Mouse (Mus musculus): ENCODE data around the gene Tspan4. TPM values are rescaled to one million over a fixed set of nuclear protein-coding genes. Genes with fewer than 3 reads are reported as not detected.
A peak's percentile ranks its signal among the peaks of the same experiment; 100 is the strongest.

Gene Tspan4
- polyA plus RNA-seq, 1 experiment from 2014 or later = 39.7 TPM

- WGBS = 68% methylated on average over 4 of the region's 4 CpGs
- no peak overlapping the region for H3K4me3 ChIP-seq (ENCODE audit: low read depth, low read length)
- peaks cover 16% of the 10 kb centered on the region; the same call in 1 of the 2 replicates for H3K36me3 ChIP-seq (ENCODE audit: control insufficient read depth, insufficient read depth)
- no peak overlapping the region for H3K4me2 ChIP-seq (replicated peaks; ENCODE audit: low read depth)
- ATAC-seq = peak; percentile 57
- no peak for TF ChIP-seq CTCF (IDR thresholded peaks at IDR 0.05; ENCODE audit: low read depth)
- H3K27ac ChIP-seq (ENCODE audit: low read depth, low read length) = no peak overlapping the region
- H3K9me3 ChIP-seq (ENCODE audit: control insufficient read depth) = no peaks in the 10 kb centered on the region
- H3K27me3 ChIP-seq (replicated peaks; ENCODE audit: control insufficient read depth, insufficient read depth, low read length) = no peaks in the 10 kb centered on the region
- no peaks in the 10 kb centered on the region for H3K4me1 ChIP-seq (replicated peaks; ENCODE audit: control insufficient read depth, insufficient read depth, low read length)
- no peak overlapping the region for H3K9ac ChIP-seq (ENCODE audit: low read depth, low read length)
These were observed 42.6 kb downstream of the Tspan4 start for GRCm38 (mm10) chr7:141517638-141518037.

- WGBS = 92% methylated on average over 5 of the region's 5 CpGs
- H3K27me3 ChIP-seq (replicated peaks; ENCODE audit: control insufficient read depth, insufficient read depth, low read length) = no peaks in the 10 kb centered on the region
- TF ChIP-seq CTCF (IDR thresholded peaks at IDR 0.05; ENCODE audit: low read depth) = no peak
These were observed 43.3 kb downstream of the Tspan4 start for GRCm38 (mm10) chr7:141518296-141518695.

GRCm38 (mm10) chr7:141518926-141519325 is 43.9 kb downstream of the Tspan4 start:
- 70% methylated on average over 3 of the region's 3 CpGs for WGBS
- Histone ChIP-seq H3K4me1 (replicated peaks; ENCODE audit: control insufficient read depth, insufficient read depth, low read length) (no peaks in the 10 kb centered on the region), H3K27ac (ENCODE audit: low read depth, low read length) (no peak overlapping the region), H3K4me3 (ENCODE audit: low read depth, low read length) (no peak overlapping the region), H3K9ac (ENCODE audit: low read depth, low read length) (no peak overlapping the region), H3K36me3 (ENCODE audit: control insufficient read depth, insufficient read depth) (peaks cover 16% of the 10 kb centered on the region; the same call in 1 of the 2 replicates), H3K4me2 (replicated peaks; ENCODE audit: low read depth) (no peak overlapping the region), H3K27me3 (replicated peaks; ENCODE audit: control insufficient read depth, insufficient read depth, low read length) (no peaks in the 10 kb centered on the region), H3K9me3 (ENCODE audit: control insufficient read depth) (no peaks in the 10 kb centered on the region)
- TF ChIP-seq CTCF (IDR thresholded peaks at IDR 0.05; ENCODE audit: low read depth) = no peak
- ATAC-seq = no peak

More at GRCm38 (mm10) chr7:141518296-141518695, 43.3 kb downstream of the Tspan4 start:
- Histone ChIP-seq H3K4me1 (replicated peaks; ENCODE audit: control insufficient read depth, insufficient read depth, low read length) (no peaks in the 10 kb centered on the region), H3K4me3 (ENCODE audit: low read depth, low read length) (no peak overlapping the region), H3K36me3 (ENCODE audit: control insufficient read depth, insufficient read depth) (peaks cover 16% of the 10 kb centered on the region; the same call in 1 of the 2 replicates), H3K9ac (ENCODE audit: low read depth, low read length) (no peak overlapping the region), H3K27ac (ENCODE audit: low read depth, low read length) (no peak overlapping the region), H3K9me3 (ENCODE audit: control insufficient read depth) (no peaks in the 10 kb centered on the region), H3K4me2 (replicated peaks; ENCODE audit: low read depth) (no peak overlapping the region)
- ATAC-seq = no peak

- H3K27ac ChIP-seq (ENCODE audit: low read depth, low read length) = no peak overlapping the region
- H3K36me3 ChIP-seq (ENCODE audit: control insufficient read depth, insufficient read depth) = peaks cover 16% of the 10 kb centered on the region; the same call in 1 of the 2 replicates
- H3K9ac ChIP-seq (ENCODE audit: low read depth, low read length) = no peak overlapping the region
- no peaks in the 10 kb centered on the region for H3K9me3 ChIP-seq (ENCODE audit: control insufficient read depth)
- 65% methylated on average over 1 of the region's 1 CpGs for WGBS
- H3K27me3 ChIP-seq (replicated peaks; ENCODE audit: control insufficient read depth, insufficient read depth, low read length) = no peaks in the 10 kb centered on the region
- no peak overlapping the region for H3K4me2 ChIP-seq (replicated peaks; ENCODE audit: low read depth)
- no peaks in the 10 kb centered on the region for H3K4me1 ChIP-seq (replicated peaks; ENCODE audit: control insufficient read depth, insufficient read depth, low read length)
- no peak for TF ChIP-seq CTCF (IDR thresholded peaks at IDR 0.05; ENCODE audit: low read depth)
- no peak overlapping the region for H3K4me3 ChIP-seq (ENCODE audit: low read depth, low read length)
- ATAC-seq = no peak
These were observed 44.8 kb downstream of the Tspan4 start for GRCm38 (mm10) chr7:141519795-141520194.

- TF ChIP-seq CTCF (IDR thresholded peaks at IDR 0.05; ENCODE audit: low read depth) = no peak
- WGBS = 57% methylated on average over 3 of the region's 4 CpGs
- Histone ChIP-seq H3K9ac (ENCODE audit: low read depth, low read length) (no peak overlapping the region), H3K9me3 (ENCODE audit: control insufficient read depth) (no peaks in the 10 kb centered on the region), H3K27ac (ENCODE audit: low read depth, low read length) (no peak overlapping the region), H3K4me2 (replicated peaks; ENCODE audit: low read depth) (no peak overlapping the region), H3K4me3 (ENCODE audit: low read depth, low read length) (no peak overlapping the region), H3K4me1 (replicated peaks; ENCODE audit: control insufficient read depth, insufficient read depth, low read length) (no peaks in the 10 kb centered on the region), H3K36me3 (ENCODE audit: control insufficient read depth, insufficient read depth) (peaks cover 25% of the 10 kb centered on the region), H3K27me3 (replicated peaks; ENCODE audit: control insufficient read depth, insufficient read depth, low read length) (no peaks in the 10 kb centered on the region)
- no peak for ATAC-seq
These were observed 48.0 kb downstream of the Tspan4 start for GRCm38 (mm10) chr7:141523007-141523406.

- Histone ChIP-seq H3K9ac (ENCODE audit: low read depth, low read length) (no peak overlapping the region), H3K4me2 (replicated peaks; ENCODE audit: low read depth) (no peak overlapping the region), H3K36me3 (ENCODE audit: control insufficient read depth, insufficient read depth) (peaks cover 37% of the 10 kb centered on the region), H3K27ac (ENCODE audit: low read depth, low read length) (no peak overlapping the region), H3K27me3 (replicated peaks; ENCODE audit: control insufficient read depth, insufficient read depth, low read length) (no peaks in the 10 kb centered on the region), H3K4me3 (ENCODE audit: low read depth, low read length) (no peak overlapping the region), H3K4me1 (replicated peaks; ENCODE audit: control insufficient read depth, insufficient read depth, low read length) (no peaks in the 10 kb centered on the region), H3K9me3 (ENCODE audit: control insufficient read depth) (no peaks in the 10 kb centered on the region)
- no peak for ATAC-seq
- TF ChIP-seq CTCF (IDR thresholded peaks at IDR 0.05; ENCODE audit: low read depth) = no peak
- 90% methylated on average over 4 of the region's 4 CpGs for WGBS
These were observed 49.2 kb downstream of the Tspan4 start for GRCm38 (mm10) chr7:141524271-141524670.
